Mouse (Mus musculus): ENCODE measurements at regions not wholly inside any gene's neighbourhood (a gene's known extent, or its start where the extent isn't known, plus 50 kb on each side); places are given as distances from the start of the nearest gene placed in this dataset.

DNA sequence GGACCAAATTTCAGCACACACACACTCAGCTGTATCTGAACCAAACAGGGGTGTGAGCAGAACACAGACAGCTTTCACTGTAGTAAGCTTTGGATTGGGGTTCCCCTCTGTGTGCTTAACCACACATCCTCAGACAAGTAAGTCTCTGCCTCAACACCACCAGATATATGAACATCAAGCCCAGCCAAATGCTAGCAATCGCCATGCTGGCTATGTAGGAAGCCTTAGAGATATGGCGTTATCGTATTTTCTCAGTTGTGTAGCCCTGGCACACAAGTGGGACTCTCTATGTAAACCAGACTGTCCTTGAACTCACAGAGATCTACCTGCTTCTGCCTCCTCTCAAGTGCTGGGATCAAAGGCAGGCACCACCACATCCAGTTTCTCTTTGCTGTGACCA is 99.9 kb upstream of the Plcl2 start:
- TF ChIP-seq CTCF (IDR thresholded peaks at IDR 0.05; ENCODE audit: insufficient read depth, low read length) (no peak), POLR2A (IDR thresholded peaks at IDR 0.05; ENCODE audit: borderline replicate concordance, extremely low read depth, low read depth, low read length) (no peak)

Measured in lung, adult 2 months (tissue).